Mouse (Mus musculus): Measurements from ENCODE around the gene Ckap2l.

DNA sequence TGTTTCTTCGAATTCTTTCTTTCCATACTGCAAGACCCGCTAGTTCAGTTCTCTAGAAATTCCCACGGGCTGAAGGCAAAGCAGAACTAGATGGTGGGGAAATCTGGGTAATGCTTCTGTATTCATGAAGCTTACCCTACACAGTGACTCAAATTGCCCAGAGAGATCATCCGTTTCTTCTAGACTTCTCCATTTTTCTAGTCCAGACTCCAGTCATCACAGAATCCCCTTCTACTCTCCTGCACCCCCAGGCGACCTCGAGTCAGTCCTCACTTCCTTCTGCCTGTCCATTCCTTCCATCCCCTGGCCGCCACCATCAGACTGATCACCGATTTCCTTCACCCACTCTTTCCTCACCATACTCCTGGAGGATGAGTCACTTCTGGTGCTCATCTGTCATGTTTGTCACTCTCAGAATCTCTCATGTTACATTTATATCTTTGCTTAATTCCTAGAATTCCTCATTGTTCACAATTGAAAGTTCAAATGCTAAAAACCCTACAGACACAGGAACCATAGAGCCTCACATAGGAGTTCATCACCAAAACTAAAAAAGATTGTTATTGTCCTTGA lies 23.1 kb upstream of the Ckap2l start:
- no peak for TF ChIP-seq CTCF (IDR thresholded peaks at IDR 0.05; ENCODE audit: control insufficient read depth, insufficient read depth, insufficient replicate concordance, low read depth, low read length)
- TF ChIP-seq POLR2A (IDR thresholded peaks at IDR 0.05; ENCODE audit: control insufficient read depth, low read depth, low read length): no peak
